Mouse (Mus musculus) G1E (cell line): ENCODE results near the gene Cd3e.

Source experiments
- CTCF ChIP-seq: IDR thresholded peaks from 2 replicates; pipeline ENCODE4 v1.5.1; 2012; ENCODE audit warnings: low read depth, low read length, inconsistent platforms, mixed read lengths
- GATA1 ChIP-seq: IDR thresholded peaks from 2 replicates; pipeline ENCODE4 v1.6.1; 2012; ENCODE audit warnings: borderline replicate concordance, low read length, inconsistent platforms, mixed read lengths
- GATA2 ChIP-seq: IDR thresholded peaks from 2 replicates; pipeline ENCODE4 v1.6.1; 2012; ENCODE audit warnings: low read depth, low read length, inconsistent platforms, borderline replicate concordance
- POLR2AphosphoS5 ChIP-seq: IDR thresholded peaks from 2 replicates; pipeline ENCODE4 v1.6.1; 2012; ENCODE audit warnings: low read depth, low read length, inconsistent platforms; ENCODE audit not compliant: insufficient replicate concordance
- TAL1 ChIP-seq: conservative IDR thresholded peaks from 2 replicates; pipeline ENCODE4 v1.6.1; 2012; ENCODE audit warnings: low read depth, low read length, inconsistent platforms, mixed read lengths

DNA sequence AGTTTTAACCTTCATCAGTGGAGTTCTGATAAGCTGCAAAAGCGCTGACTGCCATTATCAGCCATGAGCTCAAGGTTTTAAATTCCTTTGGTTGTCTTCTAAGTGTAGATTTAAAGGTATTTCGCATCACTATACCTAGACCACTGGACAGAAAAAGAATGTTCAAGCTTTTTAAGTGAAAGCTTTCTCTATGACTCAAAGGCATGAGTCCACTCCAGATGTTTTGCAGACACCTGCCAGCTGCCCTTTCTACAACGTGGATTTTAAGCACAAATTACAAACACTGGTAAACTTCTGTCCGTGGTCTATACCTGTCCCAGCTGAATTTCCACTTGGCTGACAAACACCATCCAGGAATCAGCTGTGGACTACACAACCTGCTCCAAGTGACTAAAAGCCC lies 14.5 kb downstream of the Cd3e start:
- no peak for TF ChIP-seq CTCF
- TF ChIP-seq GATA1: no peak
- no peak for TF ChIP-seq POLR2AphosphoS5
- no peak for TF ChIP-seq TAL1
- no peak for TF ChIP-seq GATA2
